Mouse (Mus musculus) cerebellum, adult 9-11 months (tissue): ENCODE data around the gene Nfatc2.

Source experiments
- DNase-seq: peaks from one replicate; pipeline ENCODE4 v3.0.0; 2022

The Nfatc2 gene

DNA sequence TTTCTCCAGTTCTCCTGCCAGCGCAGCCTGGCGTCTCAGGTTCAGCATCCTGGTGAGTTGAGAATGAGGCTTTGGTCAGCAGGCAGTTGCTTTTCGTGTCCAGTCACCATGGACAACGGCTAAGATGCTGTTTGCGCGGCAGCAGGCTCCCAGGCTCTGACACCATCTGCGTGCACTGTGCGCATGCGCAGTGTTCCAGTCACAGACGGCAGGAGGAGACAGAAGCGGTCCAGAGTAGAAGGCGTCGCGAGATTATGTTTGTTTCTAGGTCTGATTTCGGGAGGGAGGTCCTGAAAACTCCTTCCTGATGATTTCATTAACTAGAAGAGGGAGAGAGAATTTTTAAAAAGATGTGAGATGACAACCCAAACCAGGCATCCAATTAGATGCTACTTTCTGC, 121.5 kb downstream of the Nfatc2 start:
- peak; percentile 89 for DNase-seq

DNA sequence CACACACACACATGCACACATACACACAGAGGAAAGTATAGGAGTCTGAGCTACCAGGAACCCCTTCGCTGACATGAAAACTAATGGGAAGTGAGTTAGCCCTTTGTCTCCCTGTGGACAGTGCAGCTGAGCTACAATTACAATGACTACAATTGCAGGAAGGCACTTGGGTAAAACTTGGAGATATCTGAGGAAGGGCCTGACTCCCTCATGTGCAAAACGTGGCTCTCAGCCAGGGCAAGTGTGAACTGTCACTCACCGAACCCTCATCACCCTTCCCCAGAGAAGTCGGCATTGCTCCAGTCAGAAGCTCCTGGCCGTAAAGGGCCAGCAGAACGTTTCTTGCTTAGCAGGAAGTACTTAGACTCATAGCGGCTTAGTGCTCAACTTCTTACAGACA, 123.0 kb downstream of the Nfatc2 start:
- no peak for DNase-seq

DNA sequence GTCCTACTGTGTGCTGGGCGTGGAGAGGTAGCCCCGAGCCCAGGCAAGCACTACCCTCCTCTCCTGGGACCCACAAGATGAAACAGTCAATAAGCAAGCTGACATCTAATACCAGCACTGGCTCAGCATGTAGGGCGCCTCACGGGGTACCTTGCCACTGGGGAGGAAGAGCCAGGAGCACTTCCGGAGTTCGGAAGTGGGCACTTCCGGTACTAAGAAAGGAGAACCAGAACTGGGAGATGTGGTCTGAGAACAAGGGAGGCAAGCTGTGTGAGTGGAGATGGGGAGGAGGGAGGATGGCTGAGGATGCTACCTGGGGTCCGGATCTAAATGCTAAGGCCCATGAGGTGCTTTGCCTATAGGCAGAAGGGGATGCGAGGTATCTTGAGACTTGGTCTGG, 128.0 kb downstream of the Nfatc2 start:
- DNase-seq: no peak

DNA sequence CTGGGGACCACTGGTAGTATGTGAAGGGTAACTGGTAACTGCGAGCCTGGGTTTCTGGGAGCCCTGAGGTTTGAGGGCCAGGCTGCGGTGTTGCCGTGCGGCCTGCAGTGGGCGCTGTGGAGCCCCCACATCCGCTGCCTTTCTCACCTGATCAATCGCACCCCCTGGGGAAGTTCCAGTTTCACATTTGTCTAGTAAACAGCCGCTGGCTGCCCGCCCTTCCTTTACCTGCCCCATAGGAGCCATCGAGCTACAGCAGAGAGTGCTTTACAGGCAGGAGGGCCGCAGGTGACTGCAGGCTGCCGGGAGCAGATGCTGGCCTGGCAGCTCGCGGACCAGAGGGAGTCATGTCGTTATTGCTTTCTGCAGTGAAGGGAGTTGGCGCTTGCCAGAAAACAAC, 128.6 kb downstream of the Nfatc2 start:
- peak; percentile 62 for DNase-seq

DNA sequence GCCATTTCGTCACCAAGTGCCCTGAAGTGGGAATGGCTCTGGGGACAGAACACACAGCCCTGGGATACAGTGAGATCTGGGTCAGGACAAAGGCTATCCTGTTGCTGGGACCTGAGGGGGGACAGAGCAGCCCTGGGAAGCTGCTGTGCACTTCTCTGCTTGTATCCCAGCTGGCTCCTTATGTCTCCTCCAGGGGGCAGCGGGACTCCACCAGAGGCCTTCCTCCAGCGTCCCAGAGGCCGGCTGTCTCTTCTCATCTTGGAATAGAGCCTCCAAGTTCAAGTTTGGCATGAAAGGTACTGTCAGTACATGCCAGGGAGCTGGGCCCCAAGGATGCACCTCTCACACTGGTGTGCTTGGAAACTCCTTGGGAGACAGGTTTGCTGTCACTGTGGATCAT, 132.4 kb downstream of the Nfatc2 start:
- DNase-seq: peak; percentile 43

DNA sequence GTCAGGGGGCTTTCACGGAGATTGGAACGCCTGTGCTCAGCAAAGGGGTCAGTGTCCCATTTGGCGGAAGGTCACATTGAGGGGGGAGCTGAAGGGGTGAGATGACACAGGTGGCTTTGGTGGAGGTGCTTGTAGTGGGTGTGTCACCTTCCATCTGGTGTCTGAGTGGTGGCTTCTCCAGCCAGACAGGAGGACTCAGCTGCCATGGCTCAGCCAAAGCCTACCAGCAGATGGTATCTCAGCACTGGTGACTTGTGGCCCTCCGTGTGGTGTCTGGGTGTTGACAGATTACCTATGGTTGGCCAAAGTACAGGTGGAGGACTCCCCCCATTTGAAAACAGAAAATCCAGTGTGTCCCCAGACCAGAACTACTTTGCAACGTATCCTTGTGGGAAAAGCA, 134.3 kb downstream of the Nfatc2 start:
- DNase-seq: no peak

DNA sequence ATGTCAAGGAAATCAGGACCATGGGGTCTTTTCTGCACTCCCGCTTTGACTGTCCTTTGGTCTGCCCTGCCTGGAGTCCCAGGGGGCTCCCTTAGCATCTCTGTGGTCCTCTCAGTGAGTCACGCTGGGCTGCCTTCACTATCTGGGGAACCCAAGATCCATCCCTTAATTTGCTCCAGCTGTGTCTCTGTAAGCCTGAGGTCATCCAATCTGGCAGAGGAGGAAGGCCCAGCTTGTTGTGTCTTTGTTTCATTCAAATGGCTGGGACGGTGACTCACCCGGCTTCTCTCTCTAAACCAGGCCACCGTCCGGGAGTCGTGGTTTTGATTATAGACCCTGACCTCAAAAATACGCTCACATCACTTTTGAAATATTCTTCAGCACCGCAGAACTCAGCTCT, 135.4 kb downstream of the Nfatc2 start:
- DNase-seq: no peak

DNA sequence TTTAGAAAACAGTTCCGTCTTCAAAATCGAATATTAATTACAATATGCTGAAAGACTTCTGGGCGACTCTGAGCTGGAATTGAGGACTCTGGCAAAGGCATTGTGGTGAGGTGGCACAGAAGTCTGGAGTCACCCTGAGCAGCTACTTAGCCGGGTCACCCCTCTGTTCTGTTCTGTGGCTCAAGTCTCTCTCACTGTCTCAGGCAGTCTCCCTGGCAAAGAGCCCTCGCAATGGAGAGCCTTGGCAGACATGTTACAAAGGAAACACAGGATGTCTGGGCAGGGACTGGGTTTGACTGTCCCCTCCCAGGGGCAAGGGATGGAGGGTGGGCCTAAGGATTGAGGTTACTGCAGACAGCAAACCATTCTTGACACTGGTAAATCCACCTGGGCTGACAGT, 135.8 kb downstream of the Nfatc2 start:
- no peak for DNase-seq

DNA sequence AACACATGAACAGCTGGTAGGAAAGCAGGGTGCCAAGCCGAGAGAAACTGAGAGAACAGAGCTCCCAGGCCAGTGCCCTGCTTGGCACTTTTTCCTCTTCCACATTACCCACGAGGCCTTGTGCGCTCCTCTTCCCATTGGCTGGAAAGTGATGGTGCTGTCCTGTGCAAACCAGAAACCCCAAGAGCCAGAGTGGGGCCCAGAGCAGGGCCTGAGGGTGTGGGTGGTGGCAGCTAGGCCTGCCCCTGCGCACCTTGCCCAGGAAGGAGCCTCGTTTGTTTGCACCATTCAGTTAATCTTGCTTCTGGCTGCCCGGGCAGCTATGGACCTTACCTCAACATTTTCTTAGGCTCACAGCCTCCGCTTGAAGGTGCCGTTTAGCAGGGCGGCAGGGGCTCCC, 139.6 kb downstream of the Nfatc2 start:
- DNase-seq: no peak

DNA sequence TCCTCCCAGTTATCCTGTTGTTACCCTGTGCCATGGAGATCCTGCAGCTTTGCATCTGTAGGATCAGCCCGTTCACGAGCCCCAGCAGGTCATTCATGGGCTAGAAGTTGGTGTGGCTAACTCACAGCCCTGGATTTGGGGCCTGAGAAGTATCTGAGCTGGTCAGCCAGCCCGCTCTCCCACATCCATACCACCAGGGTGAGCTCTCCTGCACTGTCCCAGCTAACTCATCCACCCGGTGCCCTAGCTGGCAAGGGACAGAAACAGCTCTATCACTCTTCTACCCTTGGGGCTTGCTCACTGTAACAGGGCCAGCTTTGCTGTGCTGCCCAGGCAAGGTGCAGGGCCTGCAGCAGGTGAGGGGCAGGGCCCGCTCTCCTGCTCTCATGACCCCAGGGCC, 141.8 kb downstream of the Nfatc2 start:
- no peak for DNase-seq

DNA sequence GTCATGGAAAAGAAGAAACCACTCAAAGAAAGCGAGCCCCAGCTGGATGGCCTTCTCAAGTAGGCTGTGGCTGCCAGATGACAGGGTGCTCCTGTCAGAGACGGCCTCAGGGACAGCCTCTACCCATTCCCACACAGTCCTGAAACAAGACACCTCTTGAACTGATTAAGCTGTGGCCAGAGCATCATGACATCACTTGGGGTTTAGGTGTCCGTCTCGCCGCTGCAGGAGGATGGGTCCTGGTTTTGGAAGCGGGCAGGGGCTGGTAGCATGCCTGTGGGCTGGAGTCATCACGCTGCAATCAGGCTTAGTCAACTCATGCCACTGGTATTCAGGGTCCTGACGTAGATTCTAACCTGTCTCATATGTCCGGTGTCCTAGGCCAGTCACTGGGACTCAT, 142.9 kb downstream of the Nfatc2 start:
- no peak for DNase-seq

DNA sequence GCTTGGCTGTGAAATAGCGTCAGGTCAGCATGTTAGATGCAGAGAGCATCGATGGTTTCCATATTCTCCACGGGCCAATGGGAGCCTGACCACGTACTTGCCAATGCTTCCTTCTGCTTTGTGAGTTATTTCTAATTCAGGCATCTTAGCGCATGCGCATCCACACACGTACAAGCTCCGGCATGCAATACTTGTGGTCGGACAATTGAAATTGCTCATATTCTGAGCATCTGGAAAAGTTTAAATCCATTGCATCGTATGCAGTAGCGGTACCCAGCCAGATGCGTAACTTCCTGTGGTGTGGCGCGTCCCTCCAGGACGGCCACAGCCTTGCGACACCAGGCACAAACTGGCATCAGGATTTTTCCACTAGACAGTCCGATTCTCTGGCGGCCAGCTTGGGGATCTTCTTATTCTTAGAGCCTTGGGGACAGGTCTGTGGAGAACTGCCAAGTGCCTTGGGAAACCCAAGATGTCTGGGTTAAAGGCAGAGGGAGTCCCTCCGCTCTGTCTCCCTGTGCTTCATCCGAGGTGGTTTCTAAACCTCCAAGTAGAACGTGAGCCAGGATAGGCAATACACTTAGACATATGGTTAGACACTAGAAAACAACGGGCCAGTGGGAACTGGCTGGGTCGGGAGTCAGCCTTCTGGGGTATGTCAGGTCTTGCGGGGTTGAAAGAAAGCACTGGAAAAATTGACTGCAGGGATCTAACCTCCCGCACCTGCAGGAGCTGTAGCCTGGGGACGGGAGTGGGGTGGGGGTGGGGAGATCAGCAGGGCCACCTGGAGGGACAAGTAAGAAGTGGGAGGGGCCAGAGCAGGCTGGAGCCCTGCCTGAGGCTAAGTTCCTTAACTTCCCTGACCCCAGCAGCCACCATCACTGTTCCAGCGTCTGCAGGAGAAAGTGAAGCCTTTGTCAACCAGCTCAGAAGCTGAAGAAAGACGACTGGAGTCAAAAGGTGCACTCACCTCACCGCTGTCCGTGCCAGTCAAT, 149.4 kb downstream of the Nfatc2 start:
- DNase-seq: no peak

DNA sequence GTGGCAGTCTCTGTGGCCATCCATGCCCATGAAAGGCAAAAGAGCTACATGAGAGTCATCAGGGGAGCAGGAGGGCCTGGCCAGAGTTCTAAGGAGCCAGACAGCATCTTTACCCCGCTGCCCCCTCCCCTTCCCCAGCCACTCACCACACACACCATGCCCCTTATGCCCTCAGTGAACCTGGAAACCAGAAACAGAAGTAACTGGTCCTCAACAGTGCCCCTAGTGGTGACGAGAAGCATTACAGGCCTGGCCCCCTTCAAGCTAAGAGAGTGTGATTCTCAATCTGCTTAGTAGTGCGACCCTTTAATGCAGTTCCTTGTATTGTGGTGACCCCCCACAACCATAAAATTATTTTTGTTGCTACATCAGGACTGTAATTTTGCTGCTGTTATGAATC, 150.5 kb downstream of the Nfatc2 start:
- DNase-seq: no peak

DNA sequence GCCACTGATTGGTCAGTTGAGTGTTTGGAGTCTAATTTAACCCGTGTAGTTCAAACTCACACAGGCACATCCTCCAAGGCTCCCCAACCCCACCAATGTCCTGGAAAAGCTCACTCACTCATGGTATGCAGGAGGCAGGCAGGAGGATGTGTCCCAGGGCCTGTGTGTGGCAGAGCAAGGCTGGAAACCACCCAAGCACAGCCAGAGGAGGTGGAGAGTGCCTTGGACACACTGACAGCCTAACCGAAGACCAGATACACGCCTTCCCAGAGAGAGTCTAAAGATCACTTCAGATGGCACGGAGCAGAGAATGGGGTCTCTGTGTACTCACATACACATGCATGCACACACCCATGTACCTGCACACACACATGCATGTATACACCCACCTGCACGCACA, 153.4 kb downstream of the Nfatc2 start:
- DNase-seq: no peak

DNA sequence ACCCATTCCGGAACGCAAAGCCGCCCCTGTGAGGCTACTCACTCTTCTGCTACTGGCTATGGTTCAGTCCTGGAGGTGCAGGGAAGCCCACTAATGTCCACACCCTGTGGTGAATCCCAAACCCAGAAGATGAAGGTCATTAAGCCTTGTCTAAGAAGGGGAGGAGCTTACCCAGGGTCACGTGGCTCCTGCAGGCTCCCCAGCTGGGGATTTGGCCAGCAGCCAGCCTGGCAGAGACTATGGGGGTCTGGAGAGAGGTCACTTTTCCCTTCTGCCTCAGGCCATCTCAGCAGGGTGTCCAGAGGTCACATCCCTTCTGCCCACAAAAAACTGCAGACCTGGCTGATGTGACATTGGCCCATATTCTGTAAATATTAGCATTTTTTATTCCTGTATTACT, 153.9 kb downstream of the Nfatc2 start:
- no peak for DNase-seq

DNA sequence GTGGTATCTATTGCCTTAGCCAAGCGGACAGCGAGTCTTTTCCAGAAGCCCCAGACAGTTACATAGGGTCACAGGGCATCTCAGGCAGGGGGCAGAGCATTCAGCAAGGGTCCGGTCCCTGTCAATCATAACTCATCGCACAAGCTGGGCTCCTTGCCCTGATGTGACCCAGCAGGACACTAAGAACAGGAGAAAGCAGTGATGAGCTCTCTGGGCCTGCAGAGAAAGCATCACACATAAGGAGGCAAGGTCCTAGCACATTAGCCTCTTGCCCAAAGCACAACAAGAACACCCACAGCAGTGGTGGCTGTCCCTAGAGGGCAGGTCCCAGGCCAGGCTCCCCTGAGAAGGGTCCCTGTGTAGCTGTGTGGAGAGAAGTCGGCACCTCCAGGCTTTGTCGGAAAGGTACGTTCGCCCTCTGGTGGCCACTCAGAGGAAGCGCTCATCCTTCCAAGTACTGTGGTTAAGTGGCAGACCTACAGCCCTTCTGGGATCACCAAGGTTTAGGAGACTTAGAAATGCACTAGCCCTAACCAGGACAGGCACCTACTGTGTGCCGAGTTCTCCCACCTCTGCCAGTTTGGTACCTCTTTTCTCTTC, 156.1 kb downstream of the Nfatc2 start:
- peak; percentile 27 for DNase-seq

DNA sequence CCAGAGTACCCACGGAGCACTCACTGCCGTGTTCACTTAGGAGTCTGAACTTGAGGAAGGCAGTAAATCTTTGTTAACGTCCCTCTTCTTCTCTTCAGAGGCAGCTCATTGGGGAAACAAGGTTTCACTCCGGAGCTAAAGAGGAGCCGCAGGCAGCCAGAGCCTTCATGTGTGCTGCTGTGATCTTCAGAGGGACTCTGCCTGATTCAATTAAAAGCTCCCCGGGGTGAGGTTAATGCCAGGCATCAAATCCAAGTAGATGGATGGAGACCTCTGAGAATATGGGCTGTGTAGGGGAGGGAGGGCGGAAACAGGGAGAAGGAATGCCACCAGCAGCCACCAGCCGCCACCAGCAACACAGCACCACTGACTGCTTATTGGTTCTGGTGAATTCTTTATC, 157.3 kb downstream of the Nfatc2 start:
- no peak for DNase-seq

DNA sequence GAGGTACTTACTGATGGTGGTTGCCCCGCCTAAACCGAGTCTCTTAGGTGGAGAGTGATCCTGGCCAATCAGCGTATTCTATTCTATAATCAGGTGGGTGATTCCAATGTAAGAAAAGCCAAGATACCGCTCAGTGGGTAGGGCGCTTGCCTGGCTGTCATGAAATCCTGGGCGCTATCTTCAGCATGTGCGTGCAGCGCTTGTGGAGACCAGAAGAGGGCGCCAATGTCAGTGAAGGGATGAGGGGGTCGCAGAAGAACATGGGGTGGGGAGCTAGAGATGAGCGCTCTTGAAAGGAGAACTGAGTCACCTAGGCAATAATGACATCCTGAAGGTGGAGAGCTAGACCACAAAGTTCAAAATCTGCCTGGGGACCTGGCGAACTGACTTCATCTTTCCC, 160.0 kb downstream of the Nfatc2 start:
- DNase-seq: no peak

DNA sequence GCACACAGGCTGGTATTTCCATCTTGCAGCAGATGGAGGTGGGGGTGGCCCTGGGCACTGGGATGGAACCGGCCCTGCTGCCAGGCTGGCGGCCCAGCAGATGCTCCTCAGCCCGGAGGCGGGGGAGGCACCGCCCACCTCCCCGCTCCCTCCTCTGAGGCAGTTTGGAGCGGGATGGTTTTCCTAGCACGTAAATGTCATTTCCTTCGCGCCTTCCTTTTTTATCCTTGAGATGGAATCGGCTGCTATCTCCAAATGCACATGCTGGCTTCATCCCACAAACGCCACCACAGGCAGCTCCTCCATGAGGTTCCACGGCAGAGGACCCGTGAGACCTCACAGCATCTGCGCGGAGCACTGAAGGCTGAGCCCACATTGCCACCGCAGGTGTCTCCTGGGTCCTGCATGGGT, 160.5 kb downstream of the Nfatc2 start:
- peak; percentile 47 for DNase-seq

DNA sequence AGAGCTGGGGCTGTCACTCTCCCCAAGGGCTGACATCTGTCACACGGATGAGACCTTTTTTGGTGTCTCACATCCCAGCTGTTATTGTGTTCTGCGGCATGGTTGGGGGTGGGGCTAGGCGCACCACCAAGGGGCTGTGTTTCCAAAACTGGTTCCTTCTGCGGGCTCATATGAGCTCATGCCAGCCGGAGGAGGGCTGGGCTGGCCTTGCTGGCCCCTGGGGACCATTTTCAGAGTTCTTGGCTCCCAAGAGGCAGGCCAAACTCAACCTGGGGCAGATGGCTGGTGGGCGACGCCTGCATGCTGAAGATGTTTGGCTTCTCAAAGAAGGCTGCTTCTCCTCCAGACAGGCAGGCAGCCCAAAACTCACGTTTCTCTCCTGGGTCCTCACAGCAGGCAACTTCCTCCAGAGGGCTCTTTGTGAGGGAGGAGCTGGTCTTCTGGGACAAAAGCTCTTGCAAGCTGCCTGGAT, 162.4 kb downstream of the Nfatc2 start:
- DNase-seq: no peak

DNA sequence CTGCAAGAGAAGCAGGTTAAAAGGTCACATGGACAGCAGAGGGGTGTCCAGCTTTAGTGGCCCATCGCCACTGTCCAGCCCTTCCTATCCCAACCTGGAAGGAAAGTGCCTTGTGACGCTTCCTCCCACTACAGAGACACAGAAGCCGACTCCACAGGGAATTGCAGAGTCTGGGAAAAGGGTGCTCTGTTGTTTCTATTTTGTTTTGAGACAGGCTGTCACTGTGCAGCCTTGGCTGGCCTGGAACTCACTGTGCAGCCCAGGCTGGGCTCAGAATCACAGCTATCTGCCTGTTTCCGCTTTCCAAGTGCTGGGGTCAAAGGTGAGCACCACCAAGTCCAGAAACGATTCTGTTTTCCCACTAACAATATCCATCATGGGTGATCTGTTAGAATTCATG, 167.3 kb downstream of the Nfatc2 start:
- DNase-seq: no peak

DNA sequence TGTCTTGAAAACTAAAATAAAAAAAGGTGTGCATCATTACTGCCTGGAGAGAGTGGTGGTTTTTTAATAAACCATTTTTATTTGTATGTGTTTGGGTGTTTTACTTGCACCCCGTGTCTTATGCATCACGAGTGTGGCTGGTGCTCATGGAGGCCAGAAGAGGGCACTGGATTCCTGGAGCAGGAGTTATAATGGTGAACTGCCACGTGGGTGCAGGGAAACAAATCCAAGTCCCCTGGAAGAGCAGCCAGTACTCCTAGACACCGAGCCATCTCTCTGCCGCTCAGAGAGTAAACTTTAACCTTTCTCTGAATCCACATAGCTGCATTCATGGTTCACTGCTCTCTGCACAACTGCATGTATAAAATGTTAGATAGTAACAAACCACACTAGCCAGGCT, 168.1 kb downstream of the Nfatc2 start:
- no peak for DNase-seq

DNA sequence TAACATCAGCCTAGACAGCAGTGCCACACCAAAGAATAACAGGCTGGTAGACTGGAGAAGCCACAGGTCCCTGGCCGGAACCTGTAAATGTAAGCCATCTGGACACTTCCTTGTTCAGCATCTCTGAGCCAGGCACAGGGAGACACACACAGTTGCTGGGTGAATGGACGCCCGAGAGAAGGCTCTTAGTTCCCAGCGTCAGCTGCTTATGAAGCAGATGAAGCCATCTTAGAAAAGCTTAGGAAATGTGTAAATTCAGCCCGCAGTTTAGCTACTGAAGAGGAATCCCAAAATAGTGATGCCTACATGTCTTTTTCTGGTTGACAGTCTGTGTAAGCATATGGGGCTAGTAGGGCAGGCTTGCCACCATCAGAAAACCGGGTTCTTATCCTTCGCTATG, 169.1 kb downstream of the Nfatc2 start:
- DNase-seq: no peak

DNA sequence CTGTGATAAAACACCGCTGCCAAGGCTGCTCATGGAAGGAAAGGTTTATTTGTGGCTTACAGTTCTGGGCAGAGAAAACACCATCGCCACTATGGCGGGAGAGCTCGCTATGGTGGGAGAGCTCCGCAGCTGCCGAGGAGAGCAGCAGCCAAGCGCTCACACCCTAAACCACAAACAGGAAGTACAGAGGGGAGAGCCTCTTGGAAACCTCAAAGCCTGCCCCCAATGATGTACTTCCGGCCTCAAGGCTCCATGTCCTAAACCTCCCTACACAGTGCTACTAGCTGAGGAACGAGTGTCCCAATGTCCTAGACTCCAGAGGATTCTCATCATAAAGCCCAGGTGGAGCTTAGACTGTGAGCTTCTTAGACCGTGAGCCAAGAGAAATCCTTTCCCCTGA, 171.9 kb downstream of the Nfatc2 start:
- DNase-seq: no peak
